Mouse (Mus musculus): ENCODE data around the gene Plek. TPM values are rescaled to one million over a fixed set of nuclear protein-coding genes. Genes with fewer than 3 reads are reported as not detected.

Gene Plek
- polyA plus RNA-seq, 1 experiment = 0.02 TPM

GRCm38 (mm10) chr11:16941103-16941793, 110.9 kb downstream of the Plek start:
- Histone ChIP-seq H3K36me3 (ENCODE audit: control insufficient read depth) (no peaks in the 10 kb centered on the region), H3K9me3 (ENCODE audit: control insufficient read depth, low read length) (no peaks in the 10 kb centered on the region), H3K27me3 (ENCODE audit: control insufficient read depth) (no peaks in the 10 kb centered on the region), H3K4me1 (ENCODE audit: control insufficient read depth) (no peaks in the 10 kb centered on the region), H3K4me3 (replicated peaks) (no peak overlapping the region)
- TF ChIP-seq TAL1 (IDR thresholded peaks at IDR 0.05; ENCODE audit: low read length) (no peak), GATA1 (IDR thresholded peaks at IDR 0.05; ENCODE audit: low read length) (no peak)

GRCm38 (mm10) chr11:16935577-16936236, 116.5 kb downstream of the Plek start:
- no peaks in the 10 kb centered on the region for H3K4me1 ChIP-seq (ENCODE audit: control insufficient read depth)
- H3K27me3 ChIP-seq (ENCODE audit: control insufficient read depth) = no peaks in the 10 kb centered on the region
- H3K9me3 ChIP-seq (ENCODE audit: control insufficient read depth, low read length) = no peaks in the 10 kb centered on the region
- TF ChIP-seq TAL1 (IDR thresholded peaks at IDR 0.05; ENCODE audit: low read length) (no peak), GATA1 (IDR thresholded peaks at IDR 0.05; ENCODE audit: low read length) (no peak)
- H3K36me3 ChIP-seq (ENCODE audit: control insufficient read depth) = no peaks in the 10 kb centered on the region
- no peak overlapping the region for H3K4me3 ChIP-seq (replicated peaks)

GRCm38 (mm10) chr11:16932159-16932558, 120.0 kb downstream of the Plek start:
- H3K4me3 ChIP-seq (replicated peaks) = no peak overlapping the region
- no peaks in the 10 kb centered on the region for H3K36me3 ChIP-seq (ENCODE audit: control insufficient read depth)
- no peak for TF ChIP-seq TAL1 (IDR thresholded peaks at IDR 0.05; ENCODE audit: low read length)
- TF ChIP-seq GATA1 (IDR thresholded peaks at IDR 0.05; ENCODE audit: low read length) = no peak
- H3K9me3 ChIP-seq (ENCODE audit: control insufficient read depth, low read length) = no peaks in the 10 kb centered on the region
- no peaks in the 10 kb centered on the region for H3K27me3 ChIP-seq (ENCODE audit: control insufficient read depth)
- H3K4me1 ChIP-seq (ENCODE audit: control insufficient read depth) = no peaks in the 10 kb centered on the region

Other genes with a start within 250 kb of the Plek start
- gene Fbxo48, start 101.0 kb downstream of the Plek start, polyA plus RNA-seq (2012) = 0.02 TPM in 1 of 2 replicates, not detected in the other
- gene Cnrip1, start 795 bp downstream of the Plek start, polyA plus RNA-seq (2012) = not detected in 2 replicates
- 0.33 and 0.37 TPM in 2 replicates for gene Ppp3r1, start 106.9 kb upstream of the Plek start, polyA plus RNA-seq (2012)
- 0.04 TPM in 1 of 2 replicates, not detected in the other for gene Wdr92, start 129.7 kb upstream of the Plek start, polyA plus RNA-seq (2012)
- 0.67 and 1.0 TPM in 2 replicates for gene Pno1, start 159.2 kb upstream of the Plek start, polyA plus RNA-seq (2012)
- 0.08 TPM in 1 of 2 replicates, not detected in the other for gene C1d, start 205.2 kb upstream of the Plek start, polyA plus RNA-seq (2012)